Mouse (Mus musculus) MEL (cell line): ENCODE results near the gene Prr15l. TPM values are rescaled to one million over a fixed set of nuclear protein-coding genes. Genes with fewer than 3 reads are reported as not detected.

Experiments
- DNase-seq: peaks from one replicate; pipeline ENCODE4 v3.0.0; 2011; ENCODE audit warnings: low read depth, low spot score
- H3K27ac ChIP-seq: 2 replicates; pipeline ENCODE4 v1.5.1; 2012; ENCODE audit warnings: low read depth, mild to moderate bottlenecking, control low read depth, low read length, moderate library complexity; ENCODE audit not compliant: control insufficient read depth
- H3K27me3 ChIP-seq, 2 experiments: fragments of 150-350 bp in 1 of 2; sonication (generic) in 1 of 2; 2 replicates each; pipeline ENCODE4 v1.6.1; 2012; ENCODE audit warnings: low read length in 2 of 2, mild to moderate bottlenecking in 2 of 2, improper control_type of control experiment in 1 of 2, moderate library complexity in 1 of 2; ENCODE audit not compliant: insufficient read depth in 2 of 2, control insufficient read depth in 1 of 2
- H3K36me3 ChIP-seq, 2 experiments: 2 replicates each; pipeline ENCODE4 v1.6.1; 2012 to 2014; ENCODE audit warnings: low read length in 2 of 2, improper control_type of control experiment in 1 of 2, inconsistent platforms in 1 of 2, mild to moderate bottlenecking in 1 of 2; ENCODE audit not compliant: insufficient read depth in 2 of 2, control insufficient read depth in 1 of 2
- H3K4me1 ChIP-seq, 2 experiments: fragments of 150-350 bp in 1 of 2; sonication (generic) in 1 of 2; 2 replicates each; pipeline ENCODE4 v1.6.1; 2012; ENCODE audit warnings: low read length in 2 of 2, improper control_type of control experiment in 1 of 2, mild to moderate bottlenecking in 1 of 2; ENCODE audit not compliant: insufficient read depth in 2 of 2, control insufficient read depth in 1 of 2
- H3K4me3 ChIP-seq, 2 experiments: fragments of 150-350 bp in 1 of 2; sonication (generic) in 1 of 2; 2 replicates each; pipeline ENCODE4 v1.5.1; 2012; ENCODE audit warnings: low read depth in 2 of 2, low read length in 2 of 2, mild to moderate bottlenecking in 2 of 2, moderate library complexity in 2 of 2, control low read depth in 1 of 2, improper control_type of control experiment in 1 of 2; ENCODE audit not compliant: control insufficient read depth in 1 of 2, insufficient read depth in 1 of 2
- H3K79me2 ChIP-seq: 2 replicates; pipeline ENCODE4 v1.6.1; 2012; ENCODE audit warnings: mild to moderate bottlenecking, low read length, moderate library complexity; ENCODE audit not compliant: control insufficient read depth, poor library complexity, insufficient read depth
- H3K9ac ChIP-seq: 2 replicates; pipeline ENCODE4 v1.6.1; 2012; ENCODE audit warnings: low read depth, mild to moderate bottlenecking, control low read depth, low read length, moderate library complexity; ENCODE audit not compliant: control insufficient read depth, poor library complexity, severe bottlenecking
- H3K9me3 ChIP-seq: fragments of 150-350 bp; sonication (generic); replicated peaks from 2 replicates; pipeline ENCODE4 v1.6.1; 2012; ENCODE audit warnings: mild to moderate bottlenecking, low read length, improper control_type of control experiment, moderate library complexity; ENCODE audit not compliant: insufficient read depth
- ELF1 ChIP-seq: IDR thresholded peaks from 2 replicates; pipeline ENCODE4 v1.6.1; 2014; ENCODE audit warnings: low read depth, mild to moderate bottlenecking, inconsistent platforms, low read length, improper control_type of control experiment, moderate library complexity
- EP300 ChIP-seq, 2 experiments: IDR thresholded peaks; 2 replicates each; pipeline ENCODE4 v1.6.1; 2011; ENCODE audit warnings: improper control_type of control experiment in 2 of 2, low read length in 2 of 2, low read depth in 1 of 2, mild to moderate bottlenecking in 1 of 2
- GABPA ChIP-seq: IDR thresholded peaks from 2 replicates; pipeline ENCODE4 v1.6.1; 2012; ENCODE audit warnings: low read depth, mild to moderate bottlenecking, inconsistent platforms, low read length, improper control_type of control experiment, moderate library complexity
- GATA1 ChIP-seq: IDR thresholded peaks from 2 replicates; pipeline ENCODE4 v1.6.1; 2011; ENCODE audit warnings: low read depth, low read length, improper control_type of control experiment
- JUND ChIP-seq: IDR thresholded peaks from 2 replicates; pipeline ENCODE4 v1.6.1; 2011; ENCODE audit warnings: low read depth, mild to moderate bottlenecking, improper control_type of control experiment, low read length
- KAT2A ChIP-seq: conservative IDR thresholded peaks from 2 replicates; pipeline ENCODE4 v1.6.1; 2012; ENCODE audit warnings: low read depth, low read length, improper control_type of control experiment, inconsistent platforms
- MAX ChIP-seq: IDR thresholded peaks from 2 replicates; pipeline ENCODE4 v1.6.1; 2011; ENCODE audit warnings: low read length, improper control_type of control experiment
- MXI1 ChIP-seq: IDR thresholded peaks from 2 replicates; pipeline ENCODE4 v1.6.1; 2011; ENCODE audit warnings: mild to moderate bottlenecking, low read depth, low read length, improper control_type of control experiment
- MYC ChIP-seq: IDR thresholded peaks from 2 replicates; pipeline ENCODE4 v1.6.1; 2011; ENCODE audit warnings: low read depth, mild to moderate bottlenecking, low read length, improper control_type of control experiment, moderate library complexity
- NELFE ChIP-seq: IDR thresholded peaks from 2 replicates; pipeline ENCODE4 v1.6.1; 2011; ENCODE audit warnings: low read depth, low read length, improper control_type of control experiment
- POLR2A ChIP-seq, 2 experiments: IDR thresholded peaks; 2 replicates each; pipeline ENCODE4 v1.6.1; 2011 to 2012; ENCODE audit warnings: low read length in 2 of 2, mild to moderate bottlenecking in 2 of 2, control low read depth in 1 of 2, improper control_type of control experiment in 1 of 2, low read depth in 1 of 2, moderate library complexity in 1 of 2; ENCODE audit not compliant: control insufficient read depth in 1 of 2, insufficient read depth in 1 of 2, poor library complexity in 1 of 2
- RAD21 ChIP-seq: IDR thresholded peaks from 2 replicates; pipeline ENCODE4 v1.6.1; 2011; ENCODE audit warnings: mild to moderate bottlenecking, low read depth, low read length, improper control_type of control experiment
- RCOR1 ChIP-seq: IDR thresholded peaks from 2 replicates; pipeline ENCODE4 v1.6.1; 2012; ENCODE audit warnings: low read depth, mild to moderate bottlenecking, inconsistent platforms, low read length, improper control_type of control experiment
- SIN3A ChIP-seq: IDR thresholded peaks from 2 replicates; pipeline ENCODE4 v1.6.1; 2012; ENCODE audit warnings: low read length, improper control_type of control experiment, inconsistent platforms
- SMC3 ChIP-seq: IDR thresholded peaks from 2 replicates; pipeline ENCODE4 v1.6.1; 2011; ENCODE audit warnings: low read depth, low read length, improper control_type of control experiment
- TAL1 ChIP-seq: IDR thresholded peaks from 2 replicates; pipeline ENCODE4 v1.6.1; 2012; ENCODE audit warnings: mild to moderate bottlenecking, inconsistent platforms, low read length, moderate library complexity, mixed read lengths
- TBP ChIP-seq: IDR thresholded peaks from 2 replicates; pipeline ENCODE4 v1.8.0; 2011; ENCODE audit warnings: low read depth, low read length, improper control_type of control experiment
- TCF12 ChIP-seq: IDR thresholded peaks from 2 replicates; pipeline ENCODE4 v1.6.1; 2014; ENCODE audit warnings: low read depth, mild to moderate bottlenecking, inconsistent platforms, low read length, improper control_type of control experiment, moderate library complexity
- USF1 ChIP-seq: IDR thresholded peaks from 2 replicates; pipeline ENCODE4 v1.6.1; 2014; ENCODE audit warnings: low read depth, mild to moderate bottlenecking, inconsistent platforms, low read length, improper control_type of control experiment, moderate library complexity
- USF2 ChIP-seq, 2 experiments: IDR thresholded peaks; 2 replicates each; pipeline ENCODE4 v1.6.1; 2011 to 2012; ENCODE audit warnings: improper control_type of control experiment in 2 of 2, low read length in 2 of 2, borderline replicate concordance in 1 of 2, inconsistent platforms in 1 of 2, low read depth in 1 of 2, mild to moderate bottlenecking in 1 of 2; ENCODE audit not compliant: insufficient read depth in 1 of 2
- ZC3H11A ChIP-seq: IDR thresholded peaks from 2 replicates; pipeline ENCODE4 v1.6.1; 2012; ENCODE audit warnings: low read depth, mild to moderate bottlenecking, inconsistent platforms, low read length, improper control_type of control experiment
- ZKSCAN1 ChIP-seq: IDR thresholded peaks from 2 replicates; pipeline ENCODE4 v1.6.1; 2012; ENCODE audit warnings: low read depth, mild to moderate bottlenecking, inconsistent platforms, low read length, improper control_type of control experiment, moderate library complexity
- ZMIZ1 ChIP-seq: IDR thresholded peaks from 2 replicates; pipeline ENCODE4 v1.6.1; 2012; ENCODE audit warnings: low read depth, mild to moderate bottlenecking, inconsistent platforms, low read length, improper control_type of control experiment, moderate library complexity
- ZNF384 ChIP-seq: IDR thresholded peaks from 2 replicates; pipeline ENCODE4 v1.6.1; 2012; ENCODE audit warnings: low read depth, mild to moderate bottlenecking, inconsistent platforms, low read length, improper control_type of control experiment
- polyA plus RNA-seq, 2 experiments: library from polyadenylated mRNA; stranded (reverse) in 1 of 2; unstranded in 1 of 2; fragments of >175 nt in 1 of 2; fragments of >200 nt in 1 of 2; gene quantifications; 2 replicates each; pipeline versions ENCODE4 v1.2.1 to v1.2.4; 2012; ENCODE audit warnings: low replicate concordance in 2 of 2, low read depth in 1 of 2; ENCODE audit not compliant: insufficient read length in 2 of 2, insufficient read depth in 1 of 2, missing spikeins in 1 of 2
- total RNA-seq: library from RNA; depleted of rRNA; stranded (reverse); fragments of 300-350 nt; gene quantifications from 2 replicates; pipeline ENCODE4 v1.2.3, GENCODE M21; 2012

Prr15l gene
- total and polyA plus RNA-seq, 3 experiments, result 0.08 to 0.19 TPM; not detected in 1

GRCm38 (mm10) chr11:96929766-96930331 lies 1.9 kb downstream of the Prr15l start:
- Histone ChIP-seq H3K4me1 (peaks cover 9 to 23% of the 10 kb centered on the region in 2 experiments), H3K27ac (no peak overlapping the region), H3K4me3 (no peak overlapping the region), H3K9ac (no peak overlapping the region), H3K36me3 (peaks cover 0 to 18% of the 10 kb centered on the region in 2 experiments; a peak in 2 of 4 replicates), H3K9me3 (no peaks in the 10 kb centered on the region), H3K79me2 (no peaks in the 10 kb centered on the region), H3K27me3 (no peaks in the 10 kb centered on the region)
- TF ChIP-seq EP300 (IDR thresholded peaks at IDR 0.05; ENCODE audit: low read depth in 1 of 2, low read length in 2 of 2) (peak in 1 of 2 experiments; percentile 57; a peak in 1 of 4 replicates), TCF12 (0 out of 2 replicates have a peak, but pooled peaks have one; percentile 20), RCOR1 (peak; percentile 22; the same call in 1 of the 2 replicates), USF2 (IDR thresholded peaks at IDR 0.05; ENCODE audit: borderline replicate concordance in 1 of 2, insufficient read depth in 1 of 2, low read depth in 1 of 2, low read length in 2 of 2) (no peak), TBP (no peak), TAL1 (peak; percentile 13; the same call in 1 of the 2 replicates), MAX (no peak)
- DNase-seq, result peak; percentile 51

- Histone ChIP-seq H3K4me3 (no peak overlapping the region), H3K9me3 (no peaks in the 10 kb centered on the region), H3K79me2 (no peaks in the 10 kb centered on the region), H3K36me3 (peaks cover 0 to 5% of the 10 kb centered on the region in 2 experiments; a peak in 2 of 4 replicates), H3K27me3 (no peaks in the 10 kb centered on the region), H3K27ac (no peak overlapping the region), H3K9ac (no peak overlapping the region), H3K4me1 (peaks cover 4 to 9% of the 10 kb centered on the region in 2 experiments)
- DNase-seq, result no peak
- TF ChIP-seq GABPA (no peak), ZNF384 (no peak), MXI1 (no peak), ZC3H11A (no peak), ELF1 (no peak), POLR2A (IDR thresholded peaks at IDR 0.05; ENCODE audit: control insufficient read depth in 1 of 2, insufficient read depth in 1 of 2, low read depth in 1 of 2, low read length in 2 of 2, poor library complexity in 1 of 2) (no peak), GATA1 (no peak), RCOR1 (no peak), USF2 (IDR thresholded peaks at IDR 0.05; ENCODE audit: borderline replicate concordance in 1 of 2, insufficient read depth in 1 of 2, low read depth in 1 of 2, low read length in 2 of 2) (no peak), MYC (no peak), SMC3 (no peak), RAD21 (no peak), TCF12 (no peak), NELFE (no peak), JUND (no peak), SIN3A (no peak), ZMIZ1 (no peak), USF1 (no peak), ZKSCAN1 (no peak), KAT2A (no peak)
These were observed 3.6 kb downstream of the Prr15l start for GRCm38 (mm10) chr11:96931327-96932062.
